Mouse (Mus musculus) testis, adult 2 months (tissue): ENCODE results near the gene Igsf3.

Experiments used
- CTCF ChIP-seq: fragments of 200-500 bp; IDR thresholded peaks from 2 replicates; pipeline ENCODE4 v1.5.1; 2012; ENCODE audit warnings: low read depth, mild to moderate bottlenecking, inconsistent platforms, low read length, moderate library complexity; ENCODE audit not compliant: control insufficient read depth, insufficient read depth, insufficient replicate concordance
- POLR2A ChIP-seq: fragments of 200-500 bp; IDR thresholded peaks from 2 replicates; pipeline ENCODE4 v1.6.1; 2012; ENCODE audit warnings: low read depth, mild to moderate bottlenecking, inconsistent platforms, low read length, moderate library complexity; ENCODE audit not compliant: control insufficient read depth

- TF ChIP-seq CTCF (no peak), POLR2A (no peak)
Observed at GRCm38 (mm10) chr3:101327248-101327647, 49.6 kb upstream of the Igsf3 start.
